Mouse (Mus musculus): ENCODE measurements around the gene Farp2.
"Not testable (repeated sequence)": the region's sequence is repeated elsewhere in the genome, so short reads cannot be mapped to it uniquely, and the experiment has no call there.

Gene Farp2

DNA sequence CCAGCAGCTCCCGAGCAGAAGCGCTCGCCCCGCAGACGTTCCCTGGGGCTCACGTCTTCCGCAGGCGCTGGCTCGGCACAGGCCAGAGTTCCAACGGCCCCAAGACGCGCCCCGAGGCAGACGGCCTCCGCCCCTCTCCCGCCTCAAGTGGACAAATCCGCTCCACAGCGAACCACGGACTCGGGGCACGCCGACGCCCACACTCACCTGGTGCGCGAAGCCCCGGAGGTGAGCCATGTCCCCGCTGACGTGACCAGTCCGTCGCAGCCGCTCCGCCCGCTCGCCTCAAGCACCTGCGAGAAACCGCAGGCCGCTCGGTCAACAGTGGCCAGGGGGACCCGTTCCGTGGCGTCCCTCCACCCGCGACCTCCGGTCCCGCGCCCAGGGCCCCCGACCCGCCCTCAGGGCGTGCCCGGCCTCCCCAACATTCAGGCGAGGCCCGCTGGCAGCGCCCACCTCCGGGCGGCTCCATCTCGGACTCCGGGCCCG lies 123.3 kb downstream of the Farp2 start:
- DNase-seq (ENCODE audit: low spot score), result no peak

DNA sequence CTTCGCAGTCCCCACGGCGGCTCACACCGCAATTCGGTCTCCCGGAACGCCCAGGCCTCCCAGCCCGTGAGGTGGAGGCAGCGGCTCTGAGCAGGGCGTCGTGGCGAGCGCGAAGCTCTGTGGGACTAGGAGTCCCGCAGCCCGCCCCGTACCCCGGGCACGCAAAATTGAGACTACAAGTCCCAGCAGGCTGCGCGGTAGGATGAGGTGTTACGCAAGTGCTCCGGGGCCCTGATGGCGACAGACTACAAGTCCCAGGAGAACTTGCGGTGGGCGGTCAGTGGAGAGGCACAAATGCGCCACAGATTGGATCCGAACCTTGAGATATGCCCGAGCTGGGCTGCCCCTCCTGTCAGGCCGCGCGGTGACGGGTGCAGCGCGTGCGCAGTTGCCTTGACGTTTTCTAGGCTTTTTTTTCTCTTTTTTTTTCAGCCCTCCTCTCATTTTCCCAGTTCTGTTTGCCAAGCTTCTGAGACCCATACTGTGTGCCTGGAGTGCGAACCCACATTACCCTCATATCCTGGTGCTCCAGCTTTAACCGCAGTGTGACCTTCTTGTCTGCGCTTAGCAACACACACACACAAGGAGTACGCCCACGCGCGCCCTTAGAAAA lies 123.8 kb downstream of the Farp2 start:
- DNase-seq (ENCODE audit: low spot score), result peak; percentile 95

DNA sequence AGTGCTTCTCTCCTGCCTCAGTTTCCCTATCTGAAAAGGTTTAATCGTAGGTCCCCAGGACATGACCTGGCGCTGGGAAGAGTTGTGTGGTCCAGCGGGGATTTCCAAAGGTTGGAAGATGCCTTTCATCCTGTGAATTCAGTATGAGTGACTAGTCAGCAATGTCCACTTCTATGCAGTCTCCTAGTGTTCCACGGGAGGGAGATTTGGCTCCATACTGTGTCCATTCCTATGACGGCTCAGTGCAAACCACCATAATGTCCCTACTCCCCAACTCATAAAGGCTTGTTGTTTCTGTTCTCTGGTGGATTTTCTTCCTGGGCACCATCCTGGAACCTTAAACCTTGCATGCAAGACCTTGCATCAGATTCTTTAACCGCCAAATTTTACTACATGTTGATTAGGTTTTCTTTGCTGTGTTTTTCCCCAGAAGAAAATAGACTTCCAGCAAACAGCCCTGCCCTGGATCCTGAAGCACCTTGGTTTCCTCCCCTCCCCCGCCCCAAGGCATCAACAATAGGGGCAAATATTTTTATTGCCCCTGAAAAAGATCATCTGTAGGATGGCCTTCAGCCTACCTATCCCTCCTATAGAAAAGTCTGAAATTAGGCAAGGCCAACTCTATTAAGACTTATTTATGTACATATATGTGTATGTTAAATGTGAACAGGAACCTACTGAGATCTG lies 124.5 kb downstream of the Farp2 start:
- DNase-seq (ENCODE audit: low spot score), result no peak

DNA sequence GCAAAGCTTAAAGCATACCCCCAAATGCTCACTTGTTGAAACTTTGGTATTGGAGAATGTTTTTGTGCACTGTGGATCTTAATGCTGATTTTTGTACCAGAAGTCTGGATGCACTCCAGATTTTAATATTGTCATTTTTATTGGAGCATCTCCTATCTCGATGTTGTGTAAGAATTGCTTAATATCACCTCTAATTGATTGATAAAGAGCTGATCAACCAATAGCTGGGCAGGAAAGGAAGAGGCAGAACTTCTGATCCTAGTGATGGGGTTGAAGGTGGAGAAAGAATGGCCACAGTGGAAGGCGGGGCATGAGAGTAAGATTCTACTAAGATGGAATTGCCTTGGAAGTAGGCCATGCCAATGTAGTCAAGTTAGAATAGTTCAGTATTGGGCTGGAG lies 130.1 kb downstream of the Farp2 start:
- DNase-seq (ENCODE audit: low spot score), result no peak

DNA sequence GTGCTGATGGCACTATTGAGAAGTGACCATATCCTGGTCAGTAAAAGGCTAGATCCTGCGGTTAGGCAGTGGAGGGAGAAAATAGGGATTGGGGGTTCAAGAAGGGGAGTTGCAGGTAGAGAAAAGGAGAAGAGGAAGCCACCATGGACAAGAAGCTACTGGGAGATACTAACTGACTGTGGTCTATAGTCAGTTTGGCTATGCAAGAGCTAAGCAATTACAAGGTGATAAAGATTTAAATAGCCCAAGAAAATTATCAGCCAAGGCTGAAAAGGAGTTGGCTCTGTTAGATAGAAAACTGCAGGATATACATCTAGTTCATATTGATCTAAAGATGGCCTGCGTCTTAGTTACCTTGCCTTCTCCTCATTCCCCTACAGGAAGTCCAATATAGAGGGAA lies 130.8 kb downstream of the Farp2 start:
- DNase-seq (ENCODE audit: low spot score), result no peak

DNA sequence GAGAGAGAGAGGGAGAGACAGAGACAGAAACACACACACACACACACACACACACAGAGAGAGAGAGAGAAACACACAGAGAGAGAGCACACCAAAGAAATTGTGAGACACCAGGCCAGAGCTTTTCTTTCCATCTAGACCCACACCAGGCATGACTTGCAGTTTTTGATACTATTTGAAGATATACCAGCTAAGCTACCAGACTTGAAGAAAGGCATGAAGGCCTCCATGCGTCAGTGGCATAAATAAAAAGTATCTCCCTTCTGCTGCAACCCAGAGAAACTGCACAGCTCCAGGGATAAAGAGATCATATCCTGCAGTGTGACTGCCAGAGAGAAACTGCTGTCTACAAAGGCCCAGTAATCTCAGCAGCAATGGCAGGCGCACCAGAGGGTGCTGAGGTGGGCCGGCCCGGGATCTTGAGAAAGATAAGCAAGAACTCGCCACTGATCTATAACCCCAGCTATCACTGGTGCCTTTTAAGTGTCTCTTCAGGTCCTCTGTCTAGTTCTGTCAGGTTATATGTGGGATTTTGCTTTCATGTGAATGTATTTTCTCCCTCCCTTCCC lies 137.8 kb downstream of the Farp2 start:
- DNase-seq (ENCODE audit: low spot score), result no peak

DNA sequence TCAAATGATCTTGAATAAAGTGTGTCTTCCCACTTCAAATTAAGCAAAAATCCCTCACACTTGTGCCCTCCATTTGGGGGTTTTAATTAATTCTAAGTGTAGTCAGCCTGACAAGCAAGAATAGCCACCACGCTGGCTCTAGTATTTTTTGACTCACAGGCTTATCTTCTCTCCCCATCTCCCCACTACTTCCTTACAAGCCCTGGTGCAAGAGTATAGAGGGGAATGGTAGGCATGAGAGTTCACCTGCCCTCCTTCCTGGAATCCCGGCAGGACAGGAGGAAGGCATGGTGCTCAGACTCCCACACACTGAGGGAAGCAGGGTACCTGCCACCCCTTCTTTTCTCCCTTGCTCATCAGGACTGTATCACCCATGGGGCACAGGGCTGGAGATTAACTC lies 142.4 kb downstream of the Farp2 start:
- no peak for DNase-seq (ENCODE audit: low spot score)

DNA sequence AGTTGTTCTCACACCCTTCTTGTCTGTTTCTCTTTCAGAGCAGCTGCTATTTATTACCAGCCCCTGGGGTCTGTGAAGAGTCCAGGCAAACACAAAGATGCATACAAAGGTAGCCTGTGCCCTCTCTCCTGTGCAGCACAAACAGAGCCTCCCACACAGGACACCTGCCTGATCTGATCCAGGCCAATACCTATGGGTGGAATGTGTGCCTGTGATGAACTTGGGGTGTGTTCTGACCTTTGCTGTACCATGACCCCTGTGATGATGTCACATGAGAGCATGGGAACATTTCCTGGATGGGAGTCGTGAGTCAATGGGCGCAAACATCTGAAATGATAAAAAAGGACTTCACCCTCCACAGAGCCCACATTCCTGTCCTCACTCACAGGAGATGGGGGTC lies 142.9 kb downstream of the Farp2 start:
- no peak for DNase-seq (ENCODE audit: low spot score)

DNA sequence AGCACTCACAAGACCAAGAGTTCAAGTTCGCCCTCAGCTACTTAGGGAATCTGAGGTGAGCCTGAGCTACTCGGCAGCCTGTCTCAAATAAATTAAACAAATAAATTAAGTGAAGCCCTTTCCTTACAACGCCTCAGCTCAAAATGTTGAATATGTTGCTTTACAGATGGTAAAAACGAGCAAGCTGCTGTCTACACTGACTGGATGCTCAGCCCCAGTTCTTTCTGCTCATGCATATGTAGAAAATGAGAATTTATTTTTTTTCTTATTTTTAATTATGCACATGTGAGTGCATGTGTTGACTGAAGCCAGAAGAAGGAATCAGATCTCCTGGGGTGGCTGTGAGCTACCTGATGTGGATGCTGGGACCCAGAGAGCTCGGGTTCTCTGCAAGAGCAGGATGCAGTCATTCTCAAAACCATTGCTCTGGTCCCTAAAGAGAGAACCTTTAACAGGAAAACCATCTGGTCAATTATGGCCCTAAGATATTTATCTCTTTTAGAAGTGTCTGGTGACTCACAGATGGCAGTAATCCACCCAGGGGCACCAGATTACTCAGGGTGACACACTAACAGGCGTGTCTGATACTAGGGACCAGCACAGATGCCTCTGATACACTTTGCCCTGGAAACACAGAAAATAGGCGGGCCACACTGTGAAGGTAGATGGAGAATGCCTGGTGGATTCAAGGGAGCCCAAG lies 144.6 kb downstream of the Farp2 start:
- DNase-seq (ENCODE audit: low spot score), result no peak

DNA sequence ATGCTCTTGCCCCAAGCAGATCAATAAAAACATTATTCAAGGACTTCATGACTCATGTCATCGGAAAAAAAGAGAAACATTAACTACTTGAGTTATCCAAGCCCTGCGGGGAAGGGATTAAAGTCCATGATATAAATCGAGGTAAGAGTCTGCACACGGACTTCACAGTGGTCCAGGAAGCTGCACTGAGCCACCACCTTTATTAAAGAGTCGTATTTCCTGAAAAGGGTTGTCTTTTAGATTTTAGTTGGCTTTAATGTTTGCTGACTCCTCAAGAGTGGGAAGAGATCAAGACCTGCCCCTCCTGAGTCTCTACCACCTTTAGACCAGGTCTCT lies 145.1 kb downstream of the Farp2 start:
- no peak for DNase-seq (ENCODE audit: low spot score)

DNA sequence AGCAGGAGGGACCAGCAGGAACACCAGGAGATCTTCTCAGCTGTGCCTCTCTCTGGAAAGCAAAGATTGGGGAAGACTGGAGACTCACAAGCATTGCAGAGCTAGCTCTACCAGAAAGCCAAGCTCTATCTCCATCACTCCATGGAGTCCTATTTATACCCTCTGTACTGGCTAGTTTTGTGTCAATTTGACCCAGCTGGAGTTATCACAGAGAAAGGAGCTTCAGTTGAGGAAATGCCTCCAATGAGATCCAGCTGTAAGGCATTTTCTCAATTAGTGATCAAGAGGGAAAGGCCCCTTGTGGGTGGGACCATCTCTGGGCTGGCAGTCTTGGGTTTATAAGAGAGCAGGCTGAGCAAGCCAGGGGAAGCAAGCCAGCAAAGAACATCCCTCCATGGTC lies 146.7 kb downstream of the Farp2 start, which contains the start of gene Stk25:
Gene Stk25, minus strand, starts transcription at position 101 of the 400 bp plus-strand sequence.
- DNase-seq (ENCODE audit: low spot score), result not testable (repeated sequence)

DNA sequence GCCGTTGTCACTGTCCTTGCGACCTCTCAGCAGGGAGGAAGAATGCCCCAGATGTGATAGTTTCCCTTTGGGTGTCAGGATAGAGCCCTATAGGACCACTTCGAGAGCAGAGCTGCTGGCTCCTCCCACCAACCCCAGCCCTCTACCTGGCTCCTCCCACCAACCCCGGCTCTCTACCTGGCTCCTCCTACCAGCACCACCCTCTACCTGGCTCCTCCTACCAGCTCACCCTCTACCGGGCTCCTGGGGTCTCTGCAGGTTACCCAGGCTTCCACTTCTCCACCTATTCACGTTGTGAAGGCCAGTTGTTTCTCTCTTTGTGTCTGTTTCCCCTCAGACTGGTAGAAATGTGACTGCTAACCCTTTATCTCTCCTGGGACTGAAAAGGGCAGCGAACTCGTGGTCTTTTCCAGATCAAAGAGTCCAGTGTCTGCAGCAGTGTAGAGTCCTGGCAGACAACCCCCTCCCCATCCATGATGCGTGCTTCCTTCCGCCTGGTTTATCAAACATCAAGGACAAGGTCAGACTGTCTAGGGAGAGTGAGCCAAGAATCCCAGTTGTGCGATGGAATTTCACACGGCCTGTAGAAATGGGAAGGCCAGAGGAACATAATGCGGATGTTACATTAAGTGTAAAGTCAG lies 156.0 kb downstream of the Farp2 start:
- no peak for DNase-seq (ENCODE audit: low spot score)

DNA sequence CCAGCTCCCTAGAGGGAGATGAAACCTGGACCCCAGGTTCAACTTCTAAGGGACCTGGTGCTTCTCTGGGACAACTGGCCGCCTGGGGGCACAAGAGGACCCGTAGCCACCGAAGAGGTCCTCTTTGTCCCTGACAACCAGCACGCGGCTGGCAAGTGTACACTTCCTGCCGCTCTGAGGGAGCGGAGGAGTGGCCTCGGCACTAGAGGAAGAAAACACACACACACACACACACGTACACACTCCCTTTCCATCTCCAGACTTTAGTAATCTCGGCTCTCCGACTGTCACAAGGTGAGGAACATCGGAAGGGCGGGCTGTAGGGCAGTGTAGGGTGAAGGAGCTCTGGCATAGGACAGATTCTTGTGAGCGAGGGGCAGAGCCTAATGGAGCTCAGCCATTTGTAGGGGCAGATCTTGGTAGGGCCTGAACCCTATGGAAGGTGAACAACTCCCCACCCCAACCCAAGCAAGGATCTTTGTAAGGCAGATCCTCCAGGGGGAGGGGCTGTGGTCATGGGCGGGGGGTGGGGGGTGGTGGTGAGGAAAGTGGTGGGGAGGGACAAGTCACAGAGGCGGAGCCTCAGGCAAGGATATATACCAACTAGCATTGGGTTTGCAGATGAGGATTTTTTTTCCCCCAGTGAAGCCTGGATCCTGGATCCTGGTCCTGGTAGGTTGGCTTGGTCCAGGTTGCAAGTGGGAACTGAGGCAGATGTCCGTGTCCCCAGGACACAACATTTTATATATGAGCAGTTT lies 157.1 kb downstream of the Farp2 start:
- DNase-seq (ENCODE audit: low spot score), result peak; percentile 71

DNA sequence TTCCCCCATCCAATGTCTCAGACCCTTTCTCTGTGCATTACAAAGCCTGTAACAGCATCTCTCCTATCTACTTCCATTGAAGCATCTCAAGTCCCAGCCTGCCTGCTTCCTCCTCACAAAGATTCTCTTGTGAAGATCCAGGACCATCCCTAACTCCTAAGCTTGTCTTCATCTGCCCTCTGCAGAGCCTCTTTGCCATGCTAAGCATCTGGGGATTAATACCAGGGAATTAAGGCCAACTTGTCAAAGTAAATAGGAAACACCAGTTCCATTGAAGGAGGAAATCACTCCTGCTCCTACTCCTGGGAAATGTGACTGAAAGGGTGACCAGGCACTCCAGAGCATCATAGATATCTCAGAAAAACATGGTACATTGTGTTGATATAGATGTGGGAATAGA lies 158.1 kb downstream of the Farp2 start:
- DNase-seq (ENCODE audit: low spot score), result no peak

All from ovary, postnatal 14 days (tissue).